Mouse (Mus musculus) neural tube, embryonic 13.5 days (tissue): ENCODE results near the gene Arhgap42. TPM values are rescaled to one million over a fixed set of nuclear protein-coding genes. Genes with fewer than 3 reads are reported as not detected.

Experiments used
- ATAC-seq: fragments of 200-750 bp; cut with Nextera tagmentation; 2 replicates; pipeline ENCODE4 v1.8.0; 2017; ENCODE audit warnings: low read depth, mild to moderate bottlenecking, moderate TSS enrichment, moderate library complexity
- H3K27ac ChIP-seq: fragments of 300-500 bp; sonication (generic); replicated peaks from 2 replicates; pipeline ENCODE4 v1.5.1; 2015; ENCODE audit warnings: moderate library complexity, mild to moderate bottlenecking, inconsistent platforms
- H3K27me3 ChIP-seq: fragments of 300-500 bp; sonication (generic); 2 replicates; pipeline ENCODE4 v1.6.1; 2015; ENCODE audit warnings: mild to moderate bottlenecking, inconsistent platforms
- H3K36me3 ChIP-seq: fragments of 300-500 bp; sonication (generic); 2 replicates; pipeline ENCODE4 v1.6.1; 2015; ENCODE audit warnings: mild to moderate bottlenecking, inconsistent platforms
- H3K4me1 ChIP-seq: fragments of 300-500 bp; sonication (generic); replicated peaks from 2 replicates; pipeline ENCODE4 v1.6.1; 2015; ENCODE audit warnings: inconsistent platforms
- H3K4me2 ChIP-seq: fragments of 300-500 bp; sonication (generic); 2 replicates; pipeline ENCODE4 v1.6.1; 2015; ENCODE audit warnings: inconsistent platforms, mild to moderate bottlenecking, moderate library complexity
- H3K4me3 ChIP-seq: fragments of 300-500 bp; sonication (generic); 2 replicates; pipeline ENCODE4 v1.5.1; 2015; ENCODE audit warnings: mild to moderate bottlenecking, inconsistent platforms
- H3K9ac ChIP-seq: fragments of 300-500 bp; sonication (generic); 2 replicates; pipeline ENCODE4 v1.6.1; 2015; ENCODE audit warnings: moderate library complexity, mild to moderate bottlenecking, inconsistent platforms
- H3K9me3 ChIP-seq: fragments of 300-500 bp; sonication (generic); 2 replicates; pipeline ENCODE4 v1.6.1; 2016; ENCODE audit warnings: inconsistent platforms
- WGBS: fragments of 180-500 bp; shearing (Covaris S2); methylation state at CpG from one replicate; pipeline ENCODE4 v1.1.7; 2015; 5-methylcytosine and 5-hydroxymethylcytosine counted together
- polyA plus RNA-seq: library from polyadenylated mRNA; unstranded; fragments of >200 nt; fragmentation: Nextera tagmentation; extraction: Ambion mirVana; gene quantifications from 2 replicates; pipeline ENCODE4 v1.2.1, GENCODE M21; 2015

Gene Arhgap42
- polyA plus RNA-seq, 1 experiment from 2014 or later, result 25.8 TPM

- Histone ChIP-seq H3K36me3 (no peaks in the 10 kb centered on the region), H3K9ac (no peak overlapping the region), H3K4me1 (peaks cover 17% of the 10 kb centered on the region), H3K9me3 (no peaks in the 10 kb centered on the region), H3K27ac (no peak overlapping the region), H3K4me3 (peak overlapping the region; percentile 75), H3K4me2 (peak overlapping the region; percentile 73), H3K27me3 (no peaks in the 10 kb centered on the region)
- no peak for ATAC-seq
- WGBS, result 63% methylated on average over 5 of the region's 5 CpGs
These were observed 1.4 kb downstream of the Arhgap42 start for GRCm38 (mm10) chr9:9237511-9237910.

GRCm38 (mm10) chr9:9229662-9230061 is 9.2 kb downstream of the Arhgap42 start:
- no peak overlapping the region for H3K4me2 ChIP-seq
- H3K9ac ChIP-seq, result no peak overlapping the region
- no peak overlapping the region for H3K27ac ChIP-seq
- H3K27me3 ChIP-seq, result no peaks in the 10 kb centered on the region
- no peak overlapping the region for H3K4me3 ChIP-seq
- H3K4me1 ChIP-seq, result no peaks in the 10 kb centered on the region
- WGBS, result 75% methylated on average over 3 of the region's 3 CpGs
- ATAC-seq, result no peak
- no peaks in the 10 kb centered on the region for H3K36me3 ChIP-seq
- H3K9me3 ChIP-seq, result no peaks in the 10 kb centered on the region

GRCm38 (mm10) chr9:9224837-9225236 is 14.1 kb downstream of the Arhgap42 start:
- H3K9ac ChIP-seq, result no peak overlapping the region
- H3K27me3 ChIP-seq, result no peaks in the 10 kb centered on the region
- no peak overlapping the region for H3K4me3 ChIP-seq
- H3K4me1 ChIP-seq, result no peaks in the 10 kb centered on the region
- ATAC-seq, result no peak
- 73% methylated on average over 1 of the region's 1 CpGs for WGBS
- no peaks in the 10 kb centered on the region for H3K36me3 ChIP-seq
- H3K27ac ChIP-seq, result no peak overlapping the region
- no peak overlapping the region for H3K4me2 ChIP-seq
- no peaks in the 10 kb centered on the region for H3K9me3 ChIP-seq

DNA sequence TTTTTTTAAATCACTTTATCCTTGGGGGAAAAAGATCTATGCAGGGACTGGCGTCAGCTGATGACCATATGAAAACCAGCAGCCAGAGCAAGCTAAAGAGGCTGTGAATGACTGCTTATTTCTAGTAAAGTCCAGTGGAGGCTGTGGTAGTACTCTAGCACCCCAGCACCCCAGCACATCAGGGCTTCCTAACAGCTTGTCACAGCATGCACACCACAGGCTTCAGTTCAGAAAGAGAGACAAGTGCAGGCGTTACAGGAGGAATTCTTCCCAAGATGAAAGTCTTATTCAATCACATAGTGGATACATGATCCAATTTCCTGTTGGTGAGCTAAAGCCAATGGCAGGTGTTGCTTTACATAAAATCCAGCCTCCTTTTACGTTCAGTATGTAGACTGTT is 15.5 kb downstream of the Arhgap42 start:
- H3K27me3 ChIP-seq, result no peaks in the 10 kb centered on the region
- 60% methylated on average over 3 of the region's 3 CpGs for WGBS
- no peaks in the 10 kb centered on the region for H3K36me3 ChIP-seq

GRCm38 (mm10) chr9:9221950-9222486 is 16.9 kb downstream of the Arhgap42 start:
- H3K9me3 ChIP-seq, result no peaks in the 10 kb centered on the region
- no peaks in the 10 kb centered on the region for H3K36me3 ChIP-seq
- H3K4me2 ChIP-seq, result no peak overlapping the region
- WGBS, result 91% methylated on average over 3 of the region's 3 CpGs
- H3K27ac ChIP-seq, result no peak overlapping the region
- no peak overlapping the region for H3K4me3 ChIP-seq
- no peaks in the 10 kb centered on the region for H3K4me1 ChIP-seq
- no peaks in the 10 kb centered on the region for H3K27me3 ChIP-seq
- ATAC-seq, result no peak
- no peak overlapping the region for H3K9ac ChIP-seq

More for the DNA sequence above, 15.5 kb downstream of the Arhgap42 start:
- Histone ChIP-seq H3K27ac (no peak overlapping the region), H3K4me2 (no peak overlapping the region), H3K9ac (no peak overlapping the region), H3K9me3 (no peaks in the 10 kb centered on the region), H3K4me1 (no peaks in the 10 kb centered on the region), H3K4me3 (no peak overlapping the region)
- ATAC-seq, result no peak

DNA sequence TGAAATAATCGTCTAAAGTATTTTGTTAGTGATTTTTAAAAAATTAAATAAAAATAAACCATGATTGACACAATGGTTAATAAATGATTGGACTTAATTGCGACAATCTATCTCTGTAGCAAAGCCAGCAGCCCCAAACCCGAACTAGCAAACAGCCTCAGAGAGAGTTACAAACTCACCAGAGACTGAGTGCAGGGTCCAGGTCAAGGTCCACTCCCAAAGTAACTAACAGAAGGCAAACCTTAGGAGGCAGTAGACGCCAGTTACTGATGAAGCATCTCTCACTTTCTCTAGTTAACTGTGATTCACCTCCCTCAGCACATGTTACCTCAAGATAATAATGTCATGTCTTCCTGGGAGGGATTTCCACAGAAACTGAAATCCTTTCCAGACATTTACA is 17.7 kb downstream of the Arhgap42 start:
- Histone ChIP-seq H3K9ac (no peak overlapping the region), H3K4me2 (no peak overlapping the region), H3K27me3 (no peaks in the 10 kb centered on the region), H3K36me3 (no peaks in the 10 kb centered on the region), H3K4me3 (no peak overlapping the region), H3K9me3 (no peaks in the 10 kb centered on the region), H3K4me1 (no peaks in the 10 kb centered on the region), H3K27ac (no peak overlapping the region)
- WGBS, result 85% methylated on average over 4 of the region's 4 CpGs
- ATAC-seq, result no peak

DNA sequence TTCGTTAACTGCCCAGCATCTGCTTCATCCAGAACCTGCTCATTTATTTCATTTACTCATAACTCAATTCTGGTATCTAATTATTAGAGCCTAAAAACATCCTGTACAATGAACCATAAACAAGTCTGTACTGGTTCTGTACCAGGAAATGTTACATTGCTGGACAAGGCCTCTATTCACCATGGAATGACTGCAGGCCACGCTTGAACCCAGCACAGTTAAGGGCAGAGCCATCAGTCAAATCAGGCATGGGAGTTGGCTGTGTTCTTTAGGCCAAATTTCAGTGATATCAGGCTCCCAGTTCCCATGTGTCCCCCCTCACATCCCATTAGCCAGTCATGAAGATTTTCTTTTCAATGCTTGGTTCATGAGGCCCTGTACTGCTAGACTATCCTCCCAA is 20.6 kb downstream of the Arhgap42 start:
- no peak overlapping the region for H3K4me3 ChIP-seq
- H3K27ac ChIP-seq, result no peak overlapping the region
- H3K4me1 ChIP-seq, result no peaks in the 10 kb centered on the region
- no peak for ATAC-seq
- WGBS, result 74% methylated on average over 2 of the region's 2 CpGs
- no peak overlapping the region for H3K4me2 ChIP-seq
- no peaks in the 10 kb centered on the region for H3K36me3 ChIP-seq
- no peak overlapping the region for H3K9ac ChIP-seq
- H3K27me3 ChIP-seq, result no peaks in the 10 kb centered on the region
- no peaks in the 10 kb centered on the region for H3K9me3 ChIP-seq

- Histone ChIP-seq H3K4me3 (no peak overlapping the region), H3K4me1 (no peaks in the 10 kb centered on the region), H3K9ac (no peak overlapping the region), H3K36me3 (no peaks in the 10 kb centered on the region), H3K27me3 (no peaks in the 10 kb centered on the region), H3K9me3 (no peaks in the 10 kb centered on the region), H3K4me2 (no peak overlapping the region), H3K27ac (no peak overlapping the region)
- WGBS, result 44% methylated on average over 5 of the region's 5 CpGs
- ATAC-seq, result no peak
These were observed 24.1 kb downstream of the Arhgap42 start for GRCm38 (mm10) chr9:9214849-9215248.

- no peak for ATAC-seq
- Histone ChIP-seq H3K4me3 (no peak overlapping the region), H3K27me3 (no peaks in the 10 kb centered on the region), H3K9ac (no peak overlapping the region), H3K36me3 (no peaks in the 10 kb centered on the region), H3K27ac (no peak overlapping the region), H3K9me3 (no peaks in the 10 kb centered on the region), H3K4me2 (no peak overlapping the region), H3K4me1 (no peaks in the 10 kb centered on the region)
These were observed 24.6 kb downstream of the Arhgap42 start for GRCm38 (mm10) chr9:9214296-9214695.

DNA sequence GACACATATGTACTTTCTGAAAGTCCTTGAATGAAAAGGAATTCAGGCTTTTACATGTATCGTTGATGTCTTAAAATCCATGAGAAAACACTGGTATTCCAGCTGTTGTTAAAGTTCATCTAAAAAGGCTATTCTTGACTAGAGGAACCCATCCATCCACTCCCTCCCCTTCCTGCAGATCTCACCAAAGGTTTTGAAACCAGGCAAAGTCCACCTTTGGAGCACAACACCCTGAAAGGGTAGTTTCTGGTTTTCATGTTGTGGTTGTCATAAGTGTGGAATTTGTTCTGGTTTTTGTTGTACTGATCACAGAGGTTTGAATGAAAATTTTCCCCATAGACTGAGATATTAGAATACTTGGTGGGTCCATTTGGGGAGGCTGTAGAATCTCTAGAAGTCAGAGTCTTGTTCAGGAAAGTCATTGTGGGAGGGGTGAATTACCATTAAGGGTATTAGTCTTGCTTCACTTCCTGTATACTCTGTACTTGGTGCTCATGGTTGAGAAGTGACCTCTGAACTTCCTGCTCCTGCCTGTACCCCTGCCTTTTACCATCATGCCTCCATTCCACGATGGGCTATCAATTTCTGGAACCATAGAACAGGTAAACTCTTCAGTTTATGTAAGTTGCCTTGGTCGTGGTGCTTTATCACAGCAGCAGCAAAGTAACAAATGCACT is 27.4 kb downstream of the Arhgap42 start:
- Histone ChIP-seq H3K4me2 (no peak overlapping the region), H3K4me1 (no peaks in the 10 kb centered on the region), H3K4me3 (no peak overlapping the region), H3K9ac (no peak overlapping the region), H3K9me3 (no peaks in the 10 kb centered on the region), H3K27me3 (no peaks in the 10 kb centered on the region), H3K27ac (no peak overlapping the region), H3K36me3 (no peaks in the 10 kb centered on the region)
- no peak for ATAC-seq
- WGBS, result 86% methylated on average over 3 of the region's 3 CpGs

DNA sequence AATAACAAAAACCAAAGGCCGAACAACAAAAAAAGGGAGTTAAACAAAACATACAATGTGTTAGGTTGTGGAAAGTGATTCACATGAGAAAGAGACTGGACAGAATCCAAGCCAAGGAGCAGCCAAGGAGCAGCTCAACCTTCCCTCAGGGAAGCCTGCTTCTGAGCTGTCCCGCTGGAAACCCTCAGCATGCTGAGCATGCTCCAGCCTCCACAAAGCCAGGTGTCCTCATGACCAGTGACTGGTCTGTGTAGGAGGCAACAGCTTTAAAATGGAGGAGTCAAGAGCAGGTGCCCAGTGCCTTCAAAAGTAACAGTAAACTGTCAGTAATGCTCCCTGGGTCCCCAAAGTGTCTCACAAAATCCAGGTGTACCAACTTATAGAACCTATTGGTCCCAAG is 28.4 kb downstream of the Arhgap42 start:
- H3K27me3 ChIP-seq, result no peaks in the 10 kb centered on the region
- H3K4me1 ChIP-seq, result no peaks in the 10 kb centered on the region
- H3K4me3 ChIP-seq, result no peak overlapping the region
- H3K9ac ChIP-seq, result no peak overlapping the region
- no peaks in the 10 kb centered on the region for H3K36me3 ChIP-seq
- 98% methylated on average over 2 of the region's 2 CpGs for WGBS
- H3K27ac ChIP-seq, result no peak overlapping the region
- no peak for ATAC-seq
- no peaks in the 10 kb centered on the region for H3K9me3 ChIP-seq
- no peak overlapping the region for H3K4me2 ChIP-seq

DNA sequence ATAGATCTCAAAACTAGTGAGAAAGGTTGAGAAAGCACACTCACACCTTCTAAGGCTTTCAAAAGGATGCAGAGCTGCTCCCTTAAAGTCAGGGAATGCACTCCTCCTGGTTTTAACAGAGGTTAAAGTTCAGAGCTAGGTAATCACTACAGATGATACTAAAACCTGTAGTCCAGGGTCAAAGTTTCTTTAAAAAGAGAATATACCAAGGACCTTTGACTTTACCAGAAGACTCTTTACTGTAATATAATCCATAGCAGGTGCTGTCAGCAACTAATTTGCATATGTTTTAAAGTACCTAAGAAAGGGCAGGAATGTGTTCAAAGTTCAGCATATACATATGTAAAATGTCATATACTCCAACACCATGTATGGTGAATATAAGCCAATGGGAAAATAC is 30.7 kb downstream of the Arhgap42 start:
- no peak overlapping the region for H3K27ac ChIP-seq
- no peak overlapping the region for H3K4me3 ChIP-seq
- no peak for ATAC-seq
- H3K36me3 ChIP-seq, result no peaks in the 10 kb centered on the region
- H3K4me1 ChIP-seq, result no peaks in the 10 kb centered on the region
- no peaks in the 10 kb centered on the region for H3K9me3 ChIP-seq
- no peak overlapping the region for H3K4me2 ChIP-seq
- no peaks in the 10 kb centered on the region for H3K27me3 ChIP-seq
- no peak overlapping the region for H3K9ac ChIP-seq

DNA sequence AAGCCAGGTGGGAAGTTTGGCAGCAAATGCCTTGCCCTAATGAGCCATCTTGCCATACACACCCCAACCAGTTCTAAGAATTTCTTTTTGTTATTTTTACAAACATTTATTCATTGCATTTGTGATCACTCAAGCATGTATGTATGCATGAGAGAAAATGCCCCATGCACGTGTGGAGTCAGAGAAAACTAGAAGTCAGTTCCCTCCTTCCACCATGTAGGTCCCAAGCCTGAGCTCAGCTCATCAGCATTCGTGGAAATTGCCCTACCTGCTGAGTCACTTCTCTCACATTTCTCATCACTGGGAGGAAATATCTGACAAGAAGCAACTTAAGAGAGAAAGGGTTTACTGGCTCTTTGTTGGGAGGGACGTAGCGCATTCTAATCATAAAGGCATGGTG is 31.6 kb downstream of the Arhgap42 start:
- 78% methylated on average over 4 of the region's 4 CpGs for WGBS
- no peak overlapping the region for H3K27ac ChIP-seq
- ATAC-seq, result no peak
- H3K9me3 ChIP-seq, result no peaks in the 10 kb centered on the region
- no peak overlapping the region for H3K4me3 ChIP-seq
- H3K9ac ChIP-seq, result no peak overlapping the region
- no peaks in the 10 kb centered on the region for H3K27me3 ChIP-seq
- no peak overlapping the region for H3K4me2 ChIP-seq
- H3K4me1 ChIP-seq, result no peaks in the 10 kb centered on the region
- H3K36me3 ChIP-seq, result no peaks in the 10 kb centered on the region
